Mouse (Mus musculus) liver, embryonic 16.5 days (tissue): ENCODE measurements around the gene Nprl3. TPM values are rescaled to one million over a fixed set of nuclear protein-coding genes. Genes with fewer than 3 reads are reported as not detected.

ENCODE experiments used
- ATAC-seq: fragments of 200-750 bp; cut with Nextera tagmentation; 2 replicates; pipeline ENCODE4 v1.8.0; 2017; ENCODE audit warnings: low read depth, mild to moderate bottlenecking, moderate number of reproducible peaks, moderate library complexity
- H3K27ac ChIP-seq: fragments of 300-500 bp; sonication (generic); 2 replicates; pipeline ENCODE4 v1.5.1; 2014; ENCODE audit warnings: mild to moderate bottlenecking, low read length
- H3K27me3 ChIP-seq: fragments of 300-500 bp; sonication (generic); 2 replicates; pipeline ENCODE4 v1.6.1; 2014; ENCODE audit warnings: low read depth, low read length, mixed read lengths; ENCODE audit not compliant: control insufficient read depth, insufficient read depth
- H3K36me3 ChIP-seq: fragments of 300-500 bp; sonication (generic); 2 replicates; pipeline ENCODE4 v1.6.1; 2014; ENCODE audit warnings: mild to moderate bottlenecking; ENCODE audit not compliant: control insufficient read depth, insufficient read depth
- H3K4me1 ChIP-seq: fragments of 300-500 bp; sonication (generic); 2 replicates; pipeline ENCODE4 v1.6.1; 2014; ENCODE audit warnings: low read depth, low read length, mixed read lengths; ENCODE audit not compliant: control insufficient read depth
- H3K4me2 ChIP-seq: fragments of 300-500 bp; sonication (generic); 2 replicates; pipeline ENCODE4 v1.6.1; 2014; ENCODE audit warnings: low read depth, low read length, mixed read lengths
- H3K4me3 ChIP-seq: fragments of 300-500 bp; sonication (generic); 2 replicates; pipeline ENCODE4 v1.5.1; 2014; ENCODE audit warnings: low read depth, mild to moderate bottlenecking, low read length
- H3K9ac ChIP-seq: fragments of 300-500 bp; sonication (generic); 2 replicates; pipeline ENCODE4 v1.6.1; 2014; ENCODE audit warnings: low read depth, low read length
- H3K9me3 ChIP-seq: fragments of 300-500 bp; sonication (generic); replicated peaks from 2 replicates; pipeline ENCODE4 v1.6.1; 2016; ENCODE audit warnings: low read length; ENCODE audit not compliant: control insufficient read depth
- WGBS: fragments of 180-500 bp; shearing (Covaris S2); extraction: QIAGEN DNeasy Blood & Tissue Kit; methylation state at CpG from one replicate; pipeline ENCODE4 v1.1.7; 2014; ENCODE audit not compliant: insufficient replicate concordance; 5-methylcytosine and 5-hydroxymethylcytosine counted together
- polyA plus RNA-seq: library from polyadenylated mRNA; unstranded; fragments of >200 nt; fragmentation: Nextera tagmentation; extraction: Ambion mirVana; gene quantifications from 2 replicates; pipeline ENCODE4 v1.2.1, GENCODE M21; 2015

Nprl3 gene
- polyA plus RNA-seq, 1 experiment from 2014 or later, result 30.8 TPM

DNA sequence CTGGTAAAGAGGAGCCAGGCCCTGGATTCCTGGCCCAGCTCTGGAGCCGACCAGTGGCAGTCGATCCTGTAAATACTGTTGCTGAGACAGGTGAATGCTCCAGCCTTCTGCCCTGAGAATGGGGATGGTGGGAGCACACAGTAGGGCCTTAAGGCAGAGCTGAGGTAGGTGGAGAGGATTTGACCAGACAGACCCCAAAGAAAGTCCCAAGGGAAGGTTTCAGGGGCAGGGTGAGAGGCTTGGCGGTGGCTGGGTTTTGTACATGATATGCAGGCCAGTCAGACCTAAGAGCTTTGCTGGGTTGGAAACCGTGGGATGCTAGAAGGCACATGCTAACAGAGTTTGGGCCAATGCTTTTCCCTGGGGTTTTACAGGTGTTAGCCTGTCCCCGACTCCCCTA, 72.9 kb downstream of the Nprl3 start:
- no peaks in the 10 kb centered on the region for H3K36me3 ChIP-seq
- no peaks in the 10 kb centered on the region for H3K27me3 ChIP-seq
- no peak overlapping the region for H3K27ac ChIP-seq
- WGBS, result 59% methylated on average over 5 of the region's 5 CpGs
- peaks cover 7% of the 10 kb centered on the region for H3K4me1 ChIP-seq
- ATAC-seq, result no peak
- H3K4me3 ChIP-seq, result no peak overlapping the region
- no peak overlapping the region for H3K4me2 ChIP-seq
- no peaks in the 10 kb centered on the region for H3K9me3 ChIP-seq
- no peak overlapping the region for H3K9ac ChIP-seq

DNA sequence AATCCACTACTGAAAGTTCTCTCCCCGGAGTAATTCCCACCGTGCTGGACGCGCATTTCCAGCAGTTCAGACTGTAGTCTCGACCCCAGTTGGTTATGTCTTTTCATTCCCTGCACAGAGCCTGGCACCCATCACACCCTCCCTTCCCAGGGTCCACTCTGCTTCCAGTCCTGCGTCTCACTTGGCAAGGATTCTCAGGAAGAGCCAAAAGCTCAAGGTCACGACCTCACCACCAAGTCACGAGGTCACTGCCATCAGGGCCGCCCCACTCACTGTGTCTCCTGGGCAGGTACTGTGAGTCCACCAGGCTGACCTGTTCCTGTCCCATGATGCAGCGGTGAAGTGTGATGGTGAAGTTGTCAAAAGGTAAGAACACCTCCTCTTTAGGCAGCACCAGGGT, 73.4 kb downstream of the Nprl3 start:
- no peaks in the 10 kb centered on the region for H3K36me3 ChIP-seq
- H3K27ac ChIP-seq, result no peak overlapping the region
- H3K9me3 ChIP-seq, result no peaks in the 10 kb centered on the region
- ATAC-seq, result no peak
- no peak overlapping the region for H3K9ac ChIP-seq
- H3K27me3 ChIP-seq, result no peaks in the 10 kb centered on the region
- WGBS, result 60% methylated on average over 10 of the region's 10 CpGs
- no peak overlapping the region for H3K4me3 ChIP-seq
- H3K4me1 ChIP-seq, result peaks cover 7% of the 10 kb centered on the region
- H3K4me2 ChIP-seq, result no peak overlapping the region

DNA sequence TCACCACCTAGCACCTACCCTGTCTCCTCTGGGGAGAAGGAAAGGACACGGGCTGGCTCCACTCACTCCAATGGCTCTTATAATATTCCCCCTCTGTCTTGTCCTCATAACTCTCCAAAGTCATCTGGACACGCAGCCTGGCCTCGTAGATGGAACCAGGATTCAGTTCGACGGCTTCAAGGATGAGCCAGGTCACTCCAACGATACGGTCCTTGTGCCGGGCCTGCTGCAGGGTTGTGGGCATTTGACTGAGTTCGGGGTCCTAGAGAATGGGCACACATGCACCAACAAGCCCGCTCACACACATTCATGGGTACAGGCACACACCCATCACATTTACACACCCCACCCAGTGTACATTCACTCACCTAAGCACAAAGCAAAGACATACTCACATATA, 74.4 kb downstream of the Nprl3 start:
- ATAC-seq, result no peak
- 76% methylated on average over 10 of the region's 10 CpGs for WGBS
- H3K4me2 ChIP-seq, result no peak overlapping the region
- H3K27me3 ChIP-seq, result no peaks in the 10 kb centered on the region
- H3K4me3 ChIP-seq, result no peak overlapping the region
- no peak overlapping the region for H3K27ac ChIP-seq
- H3K36me3 ChIP-seq, result no peaks in the 10 kb centered on the region
- peaks cover 7% of the 10 kb centered on the region for H3K4me1 ChIP-seq
- no peaks in the 10 kb centered on the region for H3K9me3 ChIP-seq
- no peak overlapping the region for H3K9ac ChIP-seq

DNA sequence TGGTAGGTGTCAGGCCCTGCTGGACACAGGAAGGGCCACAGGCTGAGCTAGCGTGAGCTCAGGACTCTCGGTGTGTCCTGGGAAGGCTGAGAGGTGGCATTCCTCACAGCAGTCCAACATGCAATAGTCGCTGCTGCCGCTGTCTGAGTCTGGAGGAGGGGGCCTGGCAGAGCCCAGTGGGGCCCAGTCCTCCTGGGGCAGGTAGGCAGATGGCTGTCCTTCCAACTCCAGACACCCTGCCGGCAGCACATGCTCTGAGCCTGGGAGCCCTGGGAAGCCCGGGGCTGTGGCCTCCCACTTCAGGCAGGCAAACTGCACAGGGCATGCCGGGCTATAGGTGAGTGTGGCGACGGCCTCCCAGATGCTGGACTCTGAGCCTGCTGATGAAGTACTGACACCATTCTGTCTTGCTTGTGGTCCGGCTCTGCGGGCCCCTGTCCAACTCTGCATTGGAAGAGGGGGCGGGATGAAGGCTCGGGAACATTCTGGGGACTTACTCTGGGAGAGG, 76.8 kb downstream of the Nprl3 start:
- no peak overlapping the region for H3K27ac ChIP-seq
- H3K27me3 ChIP-seq, result no peaks in the 10 kb centered on the region
- H3K4me2 ChIP-seq, result no peak overlapping the region
- WGBS, result 78% methylated on average over 13 of the region's 13 CpGs
- H3K9me3 ChIP-seq, result no peaks in the 10 kb centered on the region
- H3K4me3 ChIP-seq, result no peak overlapping the region
- H3K4me1 ChIP-seq, result peaks cover under 1% of the 10 kb centered on the region; the same call in 1 of the 2 replicates
- ATAC-seq, result no peak
- no peaks in the 10 kb centered on the region for H3K36me3 ChIP-seq
- H3K9ac ChIP-seq, result no peak overlapping the region

- WGBS, result 77% methylated on average over 9 of the region's 9 CpGs
These were observed 77.4 kb downstream of the Nprl3 start for GRCm38 (mm10) chr11:32190119-32190518.

DNA sequence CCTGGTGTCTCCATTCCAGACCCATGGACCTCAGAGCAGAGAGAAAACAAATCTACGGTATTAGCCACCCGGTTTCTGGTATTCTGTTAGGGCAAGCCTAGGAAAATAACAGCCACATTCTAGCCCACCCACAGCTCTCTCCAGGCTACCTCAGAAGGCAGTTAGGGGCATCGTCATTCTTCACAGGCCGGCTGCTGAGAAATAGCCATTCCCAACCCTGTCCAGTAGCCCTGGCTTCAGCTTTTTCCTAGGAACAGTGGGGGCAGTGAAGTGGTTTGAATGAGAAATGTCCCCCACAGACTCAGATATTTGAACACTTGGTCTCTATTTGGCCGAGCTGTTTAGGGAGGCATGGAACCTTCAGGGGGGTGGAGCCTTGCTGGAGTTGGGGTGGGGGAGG, 78.1 kb downstream of the Nprl3 start:
- WGBS, result 65% methylated on average over 5 of the region's 5 CpGs
- no peak overlapping the region for H3K27ac ChIP-seq
- no peak for ATAC-seq
- H3K4me1 ChIP-seq, result no peaks in the 10 kb centered on the region
- H3K27me3 ChIP-seq, result no peaks in the 10 kb centered on the region
- no peaks in the 10 kb centered on the region for H3K36me3 ChIP-seq
- no peak overlapping the region for H3K4me3 ChIP-seq
- H3K9me3 ChIP-seq, result no peaks in the 10 kb centered on the region
- no peak overlapping the region for H3K9ac ChIP-seq
- no peak overlapping the region for H3K4me2 ChIP-seq

More at GRCm38 (mm10) chr11:32190119-32190518, 77.4 kb downstream of the Nprl3 start:
- Histone ChIP-seq H3K36me3 (no peaks in the 10 kb centered on the region), H3K4me3 (no peak overlapping the region), H3K9me3 (no peaks in the 10 kb centered on the region), H3K27ac (no peak overlapping the region), H3K4me2 (no peak overlapping the region), H3K27me3 (no peaks in the 10 kb centered on the region), H3K4me1 (no peaks in the 10 kb centered on the region), H3K9ac (no peak overlapping the region)
- ATAC-seq, result no peak

DNA sequence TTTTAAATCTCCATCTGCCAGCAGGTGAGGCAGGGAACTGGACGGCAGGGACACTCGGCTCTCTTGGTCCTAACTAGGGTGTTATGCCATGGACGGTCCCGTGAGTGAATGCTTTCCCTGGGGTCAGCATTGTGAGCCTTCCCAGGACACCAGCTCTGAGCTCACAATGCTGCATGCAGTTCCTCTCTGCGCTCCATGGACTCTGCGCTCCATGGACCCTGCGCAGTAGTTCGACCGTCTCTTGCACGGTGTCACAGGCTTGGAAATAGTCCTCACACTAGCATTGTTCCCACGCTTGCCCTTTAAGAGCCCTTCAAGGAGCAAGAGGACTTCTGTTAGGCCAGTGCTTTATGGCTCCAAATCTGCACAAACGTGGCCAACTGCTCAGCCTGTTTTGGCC, 78.6 kb downstream of the Nprl3 start:
- no peak overlapping the region for H3K27ac ChIP-seq
- ATAC-seq, result no peak
- no peak overlapping the region for H3K9ac ChIP-seq
- H3K4me2 ChIP-seq, result no peak overlapping the region
- WGBS, result 76% methylated on average over 12 of the region's 12 CpGs
- H3K36me3 ChIP-seq, result no peaks in the 10 kb centered on the region
- H3K9me3 ChIP-seq, result no peaks in the 10 kb centered on the region
- no peaks in the 10 kb centered on the region for H3K4me1 ChIP-seq
- H3K4me3 ChIP-seq, result no peak overlapping the region
- H3K27me3 ChIP-seq, result no peaks in the 10 kb centered on the region

- no peak for ATAC-seq
- H3K36me3 ChIP-seq, result no peaks in the 10 kb centered on the region
- peaks cover 2% of the 10 kb centered on the region; the same call in 1 of the 2 replicates for H3K4me1 ChIP-seq
- H3K27ac ChIP-seq, result no peak overlapping the region
- no peaks in the 10 kb centered on the region for H3K9me3 ChIP-seq
- no peak overlapping the region for H3K4me3 ChIP-seq
- WGBS, result 73% methylated on average over 4 of the region's 4 CpGs
- no peaks in the 10 kb centered on the region for H3K27me3 ChIP-seq
- H3K9ac ChIP-seq, result no peak overlapping the region
- H3K4me2 ChIP-seq, result no peak overlapping the region
These were observed 80.3 kb downstream of the Nprl3 start for GRCm38 (mm10) chr11:32187256-32187655.

- no peak for ATAC-seq
- Histone ChIP-seq H3K27ac (no peak overlapping the region), H3K36me3 (no peaks in the 10 kb centered on the region), H3K9me3 (no peaks in the 10 kb centered on the region), H3K4me2 (no peak overlapping the region), H3K4me3 (no peak overlapping the region), H3K9ac (no peak overlapping the region), H3K27me3 (no peaks in the 10 kb centered on the region; the same call in 1 of the 2 replicates), H3K4me1 (peaks cover 2% of the 10 kb centered on the region; the same call in 1 of the 2 replicates)
- 59% methylated on average over 3 of the region's 3 CpGs for WGBS
These were observed 81.5 kb downstream of the Nprl3 start for GRCm38 (mm10) chr11:32186031-32186430.
